Mouse (Mus musculus): ENCODE measurements around the gene H2-DMa.

Gene H2-DMa

DNA sequence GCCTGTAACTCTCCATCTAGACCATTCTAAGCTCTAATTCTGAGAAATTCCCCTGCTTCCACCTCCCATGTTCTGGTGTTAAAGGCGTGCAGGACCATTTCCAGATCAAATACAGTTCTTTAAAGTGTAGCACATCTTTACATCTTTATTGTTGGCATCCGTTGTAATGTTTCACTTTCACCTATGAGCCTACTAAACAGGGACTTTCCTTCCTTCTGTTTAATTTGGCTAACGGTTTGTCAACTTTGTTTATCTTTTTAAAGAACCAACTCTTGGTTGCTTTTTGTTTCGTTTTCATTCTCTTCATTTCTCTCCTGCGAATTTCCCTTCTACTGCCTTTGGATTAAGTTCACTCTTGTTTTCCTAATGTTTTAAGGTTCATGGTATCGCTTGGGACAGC is 16.5 kb upstream of the H2-DMa start:
- no peak for DNase-seq (ENCODE audit: low spot score in 2 of 2)

DNA sequence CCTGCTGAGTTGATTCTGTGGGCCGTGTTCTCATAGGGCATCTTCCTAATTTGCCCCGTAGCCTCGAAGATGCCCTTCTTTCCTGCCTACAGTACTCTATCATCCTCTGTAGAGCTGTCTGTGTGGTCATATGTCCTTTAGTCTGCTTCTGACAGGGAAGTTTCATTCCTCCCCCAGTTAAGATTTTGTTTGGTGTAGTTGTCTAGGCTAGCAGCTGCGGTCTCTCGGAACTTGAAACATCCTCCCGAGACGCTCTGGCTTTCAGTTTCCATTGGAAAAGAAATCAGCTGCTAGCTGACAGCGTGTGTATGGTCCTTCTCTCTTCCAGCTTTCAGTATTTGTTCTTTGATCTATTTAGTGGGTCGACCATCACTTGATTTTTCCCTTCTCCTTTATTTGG is 14.5 kb upstream of the H2-DMa start:
- DNase-seq (ENCODE audit: low spot score in 2 of 2) = no peak

DNA sequence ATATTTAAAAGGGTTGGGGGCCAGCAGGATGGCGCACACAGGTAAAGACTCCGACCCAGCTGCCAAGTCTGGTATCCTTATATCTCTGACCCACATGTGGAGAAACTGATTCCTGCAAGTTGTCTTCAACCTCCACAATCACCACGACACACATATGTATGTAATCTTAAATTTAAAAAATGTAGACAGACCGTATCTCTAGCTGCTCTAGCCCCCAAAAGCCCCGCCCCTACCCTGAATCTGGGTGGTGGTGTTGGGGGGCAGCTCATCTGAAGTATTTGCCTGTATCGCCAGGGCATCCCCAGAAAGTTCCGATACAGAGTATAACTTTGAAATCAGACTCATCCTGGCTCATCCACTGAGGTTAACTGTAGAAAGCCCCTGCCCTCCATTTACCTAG is 12.8 kb upstream of the H2-DMa start:
- DNase-seq (ENCODE audit: low spot score in 2 of 2) = no peak

DNA sequence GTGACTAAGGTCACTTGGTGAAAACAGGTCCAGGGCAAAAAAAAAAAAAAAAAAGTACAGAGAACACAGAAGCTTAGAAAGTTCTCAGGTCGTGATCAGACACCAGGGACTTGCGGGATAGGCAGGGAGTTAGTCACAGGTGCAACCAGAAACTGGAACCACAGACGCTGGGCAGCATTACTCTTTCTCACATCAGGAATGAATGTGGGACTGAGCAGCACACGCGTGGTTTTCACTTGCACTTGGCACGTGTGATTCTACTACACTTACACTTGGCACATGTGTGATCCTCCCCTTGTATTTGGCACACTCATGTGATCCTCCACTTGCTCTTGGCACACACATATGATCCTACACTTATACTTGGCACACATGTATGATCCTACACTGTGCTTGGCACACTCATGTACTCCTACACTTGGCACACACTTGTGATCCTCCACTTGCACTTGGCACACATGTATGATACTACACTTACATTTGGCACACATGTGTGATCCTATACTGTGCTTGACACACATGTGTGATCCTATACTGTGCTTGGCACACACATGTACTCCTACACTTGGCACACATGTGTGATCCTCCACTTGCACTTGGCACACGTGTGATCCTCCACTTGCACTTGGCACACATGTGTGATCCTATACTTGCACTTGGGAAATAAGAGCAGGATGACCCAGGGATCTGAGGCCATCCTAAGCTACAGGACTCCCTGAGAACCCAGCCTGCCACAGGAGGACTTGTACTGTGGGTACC is 12.1 kb upstream of the H2-DMa start:
- no peak for DNase-seq (ENCODE audit: low spot score in 2 of 2)

DNA sequence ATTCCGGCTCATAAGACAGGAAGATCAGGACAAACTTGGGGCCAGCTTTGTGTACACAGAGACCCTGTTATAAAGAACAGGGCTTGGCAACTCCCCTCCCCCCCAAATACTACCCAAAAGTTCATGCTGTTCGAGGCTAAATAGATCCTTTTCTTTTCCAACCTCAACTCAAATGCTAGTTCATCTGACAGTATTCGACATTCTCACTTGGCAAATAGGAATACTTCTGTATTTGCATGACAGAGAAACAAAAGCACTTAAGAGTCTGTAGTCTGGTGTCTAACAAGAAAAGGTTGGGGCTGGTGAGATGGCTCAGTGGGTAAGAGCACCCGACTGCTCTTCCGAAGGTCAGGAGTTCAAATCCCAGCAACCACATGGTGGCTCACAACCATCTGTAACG is 10.9 kb upstream of the H2-DMa start:
- DNase-seq (ENCODE audit: low spot score in 2 of 2) = no peak

DNA sequence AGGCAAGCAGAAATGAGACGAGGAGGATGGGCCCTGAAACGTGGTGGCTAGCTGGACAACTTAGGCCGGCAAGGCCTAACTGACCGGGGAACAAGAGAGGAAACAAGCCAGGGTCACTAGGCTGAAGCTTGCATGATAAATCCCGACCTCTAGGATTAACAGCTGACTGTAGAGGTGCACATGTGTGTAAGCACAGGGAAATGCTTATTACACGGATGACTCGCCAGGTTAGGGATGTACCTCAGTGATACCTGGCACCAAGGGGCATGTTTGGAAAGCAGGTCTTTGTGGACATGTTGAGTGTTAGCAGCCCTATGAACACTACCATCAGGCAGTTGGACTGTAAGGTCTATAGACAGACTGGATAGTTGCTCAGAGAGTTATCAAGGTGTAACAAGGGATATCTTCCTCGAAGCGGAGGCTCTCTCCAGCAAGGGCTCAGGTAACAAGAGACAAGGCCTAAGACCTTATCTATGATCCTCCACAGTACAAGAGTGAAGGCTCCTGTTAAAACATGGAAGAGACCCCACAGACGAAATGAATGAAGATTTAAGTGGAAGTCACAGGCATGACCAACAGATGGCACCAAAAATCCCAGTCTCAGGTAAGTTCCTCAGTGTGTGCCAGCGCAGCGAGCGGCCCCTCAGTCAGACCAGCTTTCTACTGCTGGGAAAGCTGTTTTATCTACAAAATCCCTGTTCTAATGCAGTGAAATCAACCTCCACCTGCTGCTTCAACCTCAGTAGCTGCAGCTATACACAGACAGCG is 10.1 kb upstream of the H2-DMa start:
- DNase-seq (ENCODE audit: low spot score in 2 of 2) = no peak

DNA sequence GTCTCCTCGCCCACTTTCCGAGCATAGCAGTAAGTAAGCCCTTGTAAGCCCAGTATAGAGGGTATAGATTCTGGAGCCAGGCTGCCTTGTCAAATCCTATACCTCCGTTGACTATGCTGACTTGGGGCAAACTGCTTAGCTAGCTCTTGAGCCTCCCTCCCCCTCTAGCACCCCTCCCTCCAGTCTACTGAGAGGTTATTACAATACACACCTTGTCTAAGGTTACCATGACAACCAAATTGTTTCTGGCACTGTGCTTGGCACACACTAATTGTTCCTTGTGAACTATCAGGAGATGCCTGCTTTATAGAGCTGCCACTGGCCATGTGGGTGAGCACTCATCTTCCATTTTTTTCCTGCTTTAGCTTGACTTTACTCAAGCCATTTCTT is 9.5 kb upstream of the H2-DMa start:
- no peak for DNase-seq (ENCODE audit: low spot score in 2 of 2)

DNA sequence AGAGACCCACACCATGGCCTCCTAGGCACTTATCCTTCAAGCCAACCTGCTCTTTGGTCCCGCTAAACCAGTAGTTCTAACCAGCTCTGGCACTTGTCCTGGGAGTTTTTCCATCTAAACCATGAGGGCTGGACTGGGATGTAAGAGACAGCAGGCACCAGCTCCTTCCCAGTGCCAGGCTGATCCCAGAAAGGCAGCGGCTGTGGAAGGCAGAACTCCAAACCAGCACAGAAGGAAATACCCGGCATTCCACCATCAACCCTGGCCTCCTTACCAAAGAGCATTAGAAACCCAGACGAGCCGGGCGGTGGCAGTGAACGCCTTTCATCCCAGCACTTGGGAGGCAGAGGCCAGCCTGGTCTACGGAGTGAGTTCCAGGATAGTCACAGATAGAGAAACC is 9.0 kb upstream of the H2-DMa start:
- DNase-seq (ENCODE audit: low spot score in 2 of 2) = no peak

DNA sequence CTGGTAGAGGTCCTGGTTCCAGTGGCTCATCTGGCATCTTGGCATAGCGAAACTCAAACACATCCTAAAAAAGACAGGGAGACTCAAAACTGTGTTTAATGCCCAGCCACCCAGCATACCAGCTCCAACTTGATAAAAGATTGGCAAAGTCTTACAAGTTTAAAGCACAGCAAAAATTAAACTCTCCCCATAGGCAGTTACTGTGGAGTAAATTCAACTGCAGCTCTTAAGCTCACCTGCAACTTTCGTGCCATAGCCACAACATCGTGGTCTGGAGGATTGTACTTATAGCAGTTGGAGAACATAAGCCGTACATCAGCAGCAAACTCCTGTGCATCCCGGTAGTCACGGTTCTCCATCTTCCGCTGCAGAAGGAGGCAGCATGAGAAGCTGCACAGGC is 5.2 kb upstream of the H2-DMa start:
- DNase-seq (ENCODE audit: low spot score in 2 of 2) = no peak

DNA sequence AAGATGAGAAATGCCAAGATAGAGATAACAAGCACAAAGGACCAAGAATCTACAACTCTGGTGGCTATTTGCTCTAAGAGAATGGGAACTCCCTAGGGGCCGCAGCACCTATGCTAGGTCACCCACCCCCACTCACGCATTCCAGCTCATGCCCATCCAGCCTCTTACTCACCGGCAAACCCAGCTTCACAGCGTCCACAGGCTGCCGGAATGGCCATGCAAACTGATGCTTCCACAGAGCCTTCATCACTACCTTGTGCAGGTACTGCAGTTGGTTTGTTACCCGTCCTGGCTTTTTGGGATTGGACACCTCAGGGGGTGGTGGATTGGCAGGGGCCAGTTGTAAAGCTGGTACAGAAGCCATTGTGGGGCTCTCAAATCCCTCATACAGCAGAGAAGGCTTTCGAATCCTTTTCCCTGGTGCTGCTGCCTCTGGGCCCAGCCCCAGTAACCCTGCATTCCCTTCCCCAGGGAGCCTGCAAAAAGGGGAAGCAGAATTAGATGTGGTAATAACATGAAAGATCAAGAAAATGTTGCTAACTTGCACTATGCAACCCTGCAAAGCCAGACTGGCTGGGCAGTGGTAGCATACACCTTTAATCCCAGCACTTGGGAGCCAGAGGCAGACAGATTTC is 2.5 kb upstream of the H2-DMa start:
- DNase-seq (ENCODE audit: low spot score in 2 of 2) = no peak

DNA sequence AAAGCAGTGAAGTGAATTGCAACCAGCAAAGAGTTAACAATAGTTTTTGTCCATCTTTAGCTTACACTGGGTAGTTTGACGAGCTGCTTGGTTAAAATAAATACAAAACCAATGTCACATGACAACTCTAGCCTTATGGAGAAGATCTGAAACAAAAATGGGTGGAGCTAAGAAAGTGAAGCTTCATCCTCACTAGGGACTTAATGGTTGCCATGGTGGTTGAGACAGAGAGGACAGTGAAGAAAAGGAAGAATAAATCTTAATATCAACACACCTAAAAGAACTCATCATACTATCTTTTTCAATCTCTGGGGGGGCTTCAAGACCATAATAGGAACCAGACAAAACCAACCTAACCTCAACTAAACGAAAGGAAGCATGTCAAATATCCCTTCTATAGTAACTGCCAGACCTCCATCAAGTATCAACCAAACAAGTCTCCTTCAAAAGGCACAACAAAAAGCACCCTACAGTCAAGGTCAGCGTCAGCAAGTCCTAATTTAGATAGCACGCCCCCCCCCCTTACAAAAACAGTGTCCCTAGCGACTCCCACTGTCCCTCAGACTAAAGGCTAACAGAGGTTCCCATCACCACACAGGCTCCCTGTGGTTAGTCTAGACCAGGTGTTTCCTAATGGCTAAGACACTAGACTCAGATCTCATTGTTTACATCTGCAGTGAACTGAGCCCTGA is 1.8 kb upstream of the H2-DMa start:
- no peak for DNase-seq (ENCODE audit: low spot score in 2 of 2)

DNA sequence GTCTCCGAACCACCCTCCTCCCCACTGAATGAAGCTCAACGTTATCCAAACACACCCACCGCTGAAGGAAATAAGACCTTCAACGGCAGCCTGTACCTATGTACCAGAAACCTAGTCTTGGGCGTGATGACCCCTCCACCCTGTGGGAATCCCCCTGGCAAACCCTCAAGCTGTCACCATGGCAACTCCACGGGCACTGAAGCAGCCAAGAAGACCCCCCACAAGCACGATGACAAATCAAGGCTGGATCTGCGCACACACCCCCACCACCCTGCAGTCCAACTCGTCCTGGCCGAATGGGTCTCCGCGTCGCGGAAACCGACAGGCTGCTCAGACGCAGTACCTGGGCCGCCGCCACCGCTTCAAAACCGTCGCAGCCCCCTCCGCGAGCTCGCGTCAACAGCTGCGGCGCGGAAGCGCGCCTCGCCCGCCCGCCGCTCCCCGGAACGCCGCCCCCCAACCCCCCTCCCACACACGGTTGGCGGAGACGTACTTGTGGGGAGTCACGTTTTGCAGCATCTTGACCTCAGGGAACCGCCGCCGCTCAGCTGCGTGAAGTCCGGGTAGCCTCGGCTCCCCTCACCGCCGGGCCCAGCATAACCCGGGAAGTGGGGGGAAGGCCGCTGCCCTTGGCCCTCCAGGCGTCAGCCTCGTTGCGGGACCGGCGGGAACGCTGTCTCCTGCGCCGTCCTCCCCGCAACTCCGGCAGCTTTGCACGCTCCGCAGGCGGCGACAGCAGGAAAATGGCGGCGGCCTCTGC is 1.0 kb upstream of the H2-DMa start:
- DNase-seq (ENCODE audit: low spot score in 2 of 2) = no peak

DNA sequence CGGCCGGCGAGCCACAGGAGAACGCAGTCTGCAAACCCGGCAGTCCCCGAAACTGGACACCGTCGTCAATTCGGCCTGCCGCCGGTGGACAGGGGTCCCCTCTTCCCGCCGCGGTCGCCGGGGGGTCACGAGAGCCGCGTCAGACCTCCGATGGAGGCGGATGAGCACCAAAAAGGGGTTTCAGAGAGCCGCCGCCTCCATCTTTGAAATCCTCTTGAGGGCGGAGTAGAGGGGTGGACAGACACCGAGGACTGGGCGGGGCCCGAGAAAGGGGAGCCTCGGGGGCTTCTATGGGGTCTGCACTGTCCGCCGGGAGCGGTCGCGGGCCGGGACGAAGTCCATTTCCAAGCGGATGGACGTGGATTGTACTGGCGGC is 480 bp upstream of the H2-DMa start:
- DNase-seq (ENCODE audit: low spot score in 2 of 2) = no peak

DNA sequence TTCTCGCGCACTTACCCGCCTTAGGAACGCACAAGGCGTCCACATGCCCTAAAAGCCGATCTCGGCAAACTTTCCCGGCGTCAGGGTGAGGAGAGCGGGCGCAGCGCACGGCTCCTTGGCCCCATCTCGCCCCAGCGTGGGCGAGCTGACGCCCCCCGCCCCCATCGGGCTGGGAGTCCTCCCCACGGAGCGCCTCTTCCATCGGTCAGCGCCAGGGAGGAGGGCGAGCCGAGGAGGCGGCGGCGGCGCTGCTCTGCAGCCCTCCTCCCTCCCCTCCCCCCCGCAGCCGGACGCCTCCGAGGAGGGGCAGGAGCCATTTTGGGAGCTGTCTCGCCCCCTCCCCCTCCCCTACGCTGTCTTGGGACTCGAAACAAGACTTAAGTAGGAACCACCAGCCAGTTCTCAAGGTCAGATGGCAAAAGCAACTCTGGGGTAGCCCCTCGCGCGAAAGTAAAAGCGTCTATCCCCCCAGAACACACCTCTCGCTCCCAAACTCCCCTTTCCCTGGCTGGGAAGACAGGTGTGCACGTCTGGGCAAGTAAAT is 911 bp downstream of the H2-DMa start:
- peak; percentile 87 to 90 for DNase-seq (ENCODE audit: low spot score in 2 of 2)

DNA sequence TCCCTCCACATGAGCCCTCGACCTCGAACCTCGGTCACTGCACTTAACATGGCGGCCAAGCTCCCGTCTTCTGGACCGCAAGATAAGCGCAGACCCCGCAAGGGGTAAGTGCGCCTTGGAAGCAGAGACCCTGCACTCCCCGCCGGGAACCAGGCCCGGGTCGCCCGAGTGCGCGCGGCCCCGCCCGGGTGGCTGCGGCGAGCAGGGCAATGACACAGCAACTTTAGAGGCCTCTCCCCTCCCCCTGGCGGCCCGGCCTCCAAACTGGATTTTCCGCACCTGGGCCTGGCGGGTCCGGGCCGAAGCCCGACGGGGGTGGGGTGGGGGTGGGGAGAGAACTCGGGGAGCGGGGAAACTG is 1.5 kb downstream of the H2-DMa start:
- DNase-seq (ENCODE audit: low spot score in 2 of 2) = peak in 1 of 2 experiments; percentile 70

DNA sequence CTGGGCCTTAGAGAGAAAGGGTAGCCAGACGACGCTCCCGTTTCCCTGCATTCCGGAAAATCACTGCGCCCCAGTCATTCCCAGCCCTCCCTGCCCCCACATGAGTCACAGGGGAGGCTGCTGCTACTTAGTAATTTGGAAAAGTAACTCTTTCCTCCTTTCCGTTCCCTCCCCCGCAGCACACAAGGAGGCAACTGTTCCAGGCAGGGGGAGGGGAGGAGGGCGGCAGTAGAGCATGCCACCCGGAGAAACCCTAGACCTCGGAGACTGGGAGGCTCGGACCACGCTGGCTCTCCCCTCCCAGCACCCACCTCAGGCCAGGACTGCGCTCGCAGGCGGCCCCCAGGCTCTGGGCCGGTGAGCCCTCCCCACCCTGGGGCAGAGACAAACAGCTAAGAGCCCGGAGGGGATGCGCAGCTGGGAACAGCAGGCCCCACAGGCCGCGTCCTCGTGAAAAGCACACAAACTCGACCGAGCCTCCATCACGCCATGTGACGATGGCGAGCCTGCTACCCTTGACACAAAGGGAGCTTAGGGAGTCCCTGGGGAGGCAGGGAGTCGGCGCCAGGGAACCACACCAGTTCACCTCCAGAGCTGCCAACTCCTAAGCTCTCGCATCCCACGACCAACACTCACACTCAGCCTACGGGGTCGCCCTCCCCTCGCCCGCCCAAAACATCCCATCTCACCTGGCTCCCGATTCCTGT is 2.0 kb downstream of the H2-DMa start:
- peak; percentile 86 to 91 for DNase-seq (ENCODE audit: low spot score in 2 of 2)

DNA sequence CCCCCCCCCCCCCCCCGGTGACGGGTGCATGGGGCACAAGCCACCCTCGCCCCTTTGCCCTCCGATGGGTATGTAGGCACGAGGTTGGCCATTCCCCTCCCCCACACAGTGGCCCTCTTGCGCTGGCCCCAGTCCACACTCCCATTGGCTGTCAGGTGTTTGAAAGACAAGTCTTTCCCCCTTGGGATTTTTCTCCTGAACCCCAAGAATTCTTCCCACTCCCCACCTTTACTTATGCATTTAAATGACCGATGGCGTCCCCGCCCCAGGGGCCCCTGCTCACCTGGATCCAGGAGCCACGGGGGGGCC is 2.5 kb downstream of the H2-DMa start:
- DNase-seq (ENCODE audit: low spot score in 2 of 2) = no peak

DNA sequence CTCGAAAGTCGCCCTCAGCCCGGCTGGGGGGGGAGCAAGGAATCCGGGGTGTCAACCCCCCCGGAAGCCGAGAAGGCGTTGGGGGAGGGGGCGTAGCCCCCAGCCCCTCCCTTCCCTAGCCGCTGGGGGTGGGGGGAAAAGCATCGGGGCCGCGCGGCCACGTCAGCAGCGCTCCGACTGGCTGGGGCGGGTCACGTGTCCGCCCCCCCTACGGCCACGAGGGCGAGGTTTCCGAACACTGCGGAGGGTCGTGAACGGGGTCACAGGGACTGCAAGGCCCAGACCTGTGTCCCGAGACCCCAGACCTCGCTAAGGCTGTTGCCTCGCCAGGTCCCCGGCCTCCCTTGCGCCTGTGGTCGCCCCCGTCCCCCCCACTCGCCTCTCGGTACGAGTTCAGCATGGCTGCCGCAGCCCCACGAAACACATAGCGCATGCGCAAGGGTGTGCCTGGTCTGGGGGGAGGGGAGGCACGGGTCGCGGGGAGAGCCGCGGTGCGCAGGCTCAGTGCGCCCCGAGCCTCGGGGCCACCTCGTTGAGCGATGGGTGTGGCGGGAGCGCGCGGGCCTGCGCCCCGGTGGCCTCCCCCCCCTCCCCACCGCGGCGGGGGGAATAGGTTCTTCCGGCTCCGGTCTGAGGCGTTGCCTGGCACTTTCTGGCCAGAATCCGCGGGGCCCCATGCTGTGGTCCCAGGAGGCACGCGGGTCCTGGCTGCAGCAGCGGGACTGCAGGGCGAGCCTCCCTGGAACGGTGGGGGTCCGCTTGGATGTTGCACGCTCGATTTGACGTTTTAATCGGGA is 3.0 kb downstream of the H2-DMa start, which contains the start of gene Brd2:
Brd2 (minus strand) TSS at position 447 of the 797 bp plus-strand sequence.
- peak; percentile 93 for DNase-seq (ENCODE audit: low spot score in 2 of 2)

DNA sequence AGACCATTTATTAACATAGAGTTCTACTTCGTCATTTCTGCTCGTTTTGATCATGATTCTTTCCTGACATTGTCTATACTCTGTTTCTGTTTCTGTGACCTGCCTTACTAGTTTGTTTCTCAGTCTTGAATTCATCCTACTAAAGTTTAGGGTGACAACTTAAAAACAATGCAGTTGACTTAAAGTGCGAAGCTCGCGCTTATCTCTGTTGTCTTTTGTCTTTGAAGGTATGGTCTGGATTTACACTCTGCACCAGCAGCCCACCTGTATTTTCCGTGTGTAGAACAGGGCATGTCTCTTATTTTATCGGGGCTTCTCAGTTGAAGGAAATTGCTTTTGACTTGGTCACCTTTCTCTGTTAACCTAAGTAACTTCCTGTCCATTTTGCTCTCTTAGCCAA is 3.8 kb downstream of the H2-DMa start:
- no peak for DNase-seq (ENCODE audit: low spot score in 2 of 2)

DNA sequence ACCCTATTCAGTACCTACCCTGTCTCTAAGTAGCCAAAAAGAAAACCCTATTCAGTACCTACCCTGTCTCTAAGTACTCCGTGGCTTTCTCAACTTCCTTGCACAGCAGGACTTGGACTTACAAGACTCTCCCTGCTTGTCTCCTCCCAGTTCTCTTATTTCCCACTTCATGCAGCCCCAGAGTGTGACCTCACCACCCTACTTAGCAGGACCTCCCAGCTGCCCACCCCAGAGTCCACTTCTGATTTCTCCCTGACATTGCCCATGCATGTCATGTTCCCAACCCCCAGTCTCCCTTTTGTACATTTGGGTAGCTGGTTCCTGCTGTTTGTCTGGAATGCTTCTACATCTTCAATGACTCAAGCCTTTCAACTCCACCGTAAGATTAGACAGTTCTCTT is 4.2 kb downstream of the H2-DMa start:
- no peak for DNase-seq (ENCODE audit: low spot score in 2 of 2)
